Mouse (Mus musculus): ENCODE results near the gene Ly6g6c. TPM values are rescaled to one million over a fixed set of nuclear protein-coding genes. Genes with fewer than 3 reads are reported as not detected.

Gene Ly6g6c
- polyA plus RNA-seq, 1 experiment, result not detected

DNA sequence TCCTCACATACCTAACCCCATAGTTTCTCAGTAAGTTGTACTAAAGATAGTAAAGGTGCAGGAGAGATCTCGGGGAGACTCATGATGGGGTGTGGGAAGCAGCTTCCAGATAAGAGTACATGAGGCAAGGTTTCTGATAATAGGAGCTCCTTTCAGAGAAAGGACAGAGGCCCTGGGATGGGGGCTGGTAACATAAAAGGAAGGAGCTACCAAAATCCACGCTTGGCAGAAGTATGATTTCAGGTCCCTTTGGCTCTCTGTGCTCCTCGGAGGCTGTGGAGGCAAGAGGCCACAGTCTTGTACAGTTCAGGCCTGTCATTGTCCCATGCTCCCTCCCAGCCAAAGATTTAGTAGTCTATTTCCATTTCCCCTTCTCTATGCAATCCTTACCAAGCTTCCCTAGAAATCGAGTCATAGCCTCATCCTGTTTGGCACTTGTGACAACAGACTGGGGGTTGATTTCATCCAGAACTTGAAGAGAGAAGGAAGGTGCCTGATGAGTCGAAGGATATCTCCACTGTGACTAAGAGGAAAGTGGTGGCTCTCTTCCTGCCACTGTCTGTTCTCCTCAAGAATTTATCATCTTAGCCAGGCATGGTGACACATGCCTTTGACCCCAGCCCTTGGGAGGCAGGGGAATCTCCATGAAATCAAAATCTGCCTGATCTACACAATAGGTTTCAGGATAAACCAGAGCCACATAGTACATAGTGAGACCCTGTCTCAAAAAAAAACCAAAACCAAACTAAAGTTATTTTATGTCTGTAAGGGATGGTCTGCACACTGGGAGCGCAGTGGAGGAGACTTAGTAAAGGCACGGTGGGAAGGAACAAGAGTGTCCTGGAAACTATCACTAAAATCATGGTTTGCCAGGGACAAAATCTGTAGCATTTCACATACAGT lies 20.0 kb upstream of the Ly6g6c start:
- H3K4me1 ChIP-seq (ENCODE audit: control insufficient read depth), result peaks cover 84% of the 10 kb centered on the region
- TF ChIP-seq TAL1 (IDR thresholded peaks at IDR 0.05; ENCODE audit: low read length) (no peak), GATA1 (IDR thresholded peaks at IDR 0.05; ENCODE audit: low read length) (peak; percentile 32)
- H3K4me3 ChIP-seq (replicated peaks), result peak overlapping the region; percentile 81
- no peaks in the 10 kb centered on the region for H3K9me3 ChIP-seq (ENCODE audit: control insufficient read depth, low read length)
- no peaks in the 10 kb centered on the region; the same call in 1 of the 2 replicates for H3K36me3 ChIP-seq (ENCODE audit: control insufficient read depth)
- H3K27me3 ChIP-seq (ENCODE audit: control insufficient read depth), result no peaks in the 10 kb centered on the region

DNA sequence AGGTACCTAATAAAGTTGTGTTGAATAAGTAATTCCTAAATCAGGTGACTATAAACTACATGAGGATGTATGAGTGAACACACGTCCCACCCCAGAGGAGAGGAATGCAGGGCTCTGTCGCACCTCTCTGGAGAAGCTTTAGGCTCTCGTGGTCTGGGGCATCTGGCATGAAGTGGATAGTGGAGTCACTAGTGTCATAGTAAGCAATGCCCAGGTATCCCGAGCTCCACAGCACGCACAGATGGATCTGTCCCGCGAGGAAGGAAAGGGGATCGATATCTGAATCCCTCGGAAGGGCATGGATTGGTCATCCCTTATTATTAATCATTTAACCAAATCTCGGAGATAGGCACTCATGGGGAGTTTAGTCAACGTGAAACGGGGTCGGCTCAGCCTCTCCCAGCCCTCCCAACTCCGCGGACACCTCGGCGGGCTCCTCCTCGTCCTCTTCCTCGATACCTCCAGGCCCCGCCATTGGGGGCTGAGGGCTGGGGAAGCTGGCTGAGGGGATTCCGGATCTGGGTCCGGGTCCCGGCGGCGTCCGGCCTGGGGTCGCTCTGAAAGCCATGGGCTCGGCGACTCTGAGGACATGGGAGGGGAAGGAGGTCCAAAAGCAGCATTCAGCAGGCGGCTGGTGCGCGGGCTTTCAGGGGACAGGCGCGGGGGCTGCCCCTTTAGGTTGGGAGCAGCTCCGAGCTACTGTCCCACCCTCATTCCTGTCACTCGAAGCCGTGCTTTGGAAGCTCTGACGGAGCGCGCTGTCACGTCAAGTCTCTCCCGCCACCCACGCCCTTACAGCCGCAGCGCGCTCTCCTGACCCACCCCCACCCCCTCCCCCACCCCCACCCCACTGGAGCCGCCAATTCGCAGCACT lies 19.1 kb upstream of the Ly6g6c start:
- TF ChIP-seq GATA1 (IDR thresholded peaks at IDR 0.05; ENCODE audit: low read length) (no peak), TAL1 (IDR thresholded peaks at IDR 0.05; ENCODE audit: low read length) (no peak)
- Histone ChIP-seq H3K27me3 (ENCODE audit: control insufficient read depth) (no peaks in the 10 kb centered on the region), H3K9me3 (ENCODE audit: control insufficient read depth, low read length) (no peaks in the 10 kb centered on the region), H3K4me1 (ENCODE audit: control insufficient read depth) (peaks cover 92% of the 10 kb centered on the region), H3K4me3 (replicated peaks) (peak overlapping the region; percentile 81), H3K36me3 (ENCODE audit: control insufficient read depth) (no peaks in the 10 kb centered on the region; the same call in 1 of the 2 replicates)

DNA sequence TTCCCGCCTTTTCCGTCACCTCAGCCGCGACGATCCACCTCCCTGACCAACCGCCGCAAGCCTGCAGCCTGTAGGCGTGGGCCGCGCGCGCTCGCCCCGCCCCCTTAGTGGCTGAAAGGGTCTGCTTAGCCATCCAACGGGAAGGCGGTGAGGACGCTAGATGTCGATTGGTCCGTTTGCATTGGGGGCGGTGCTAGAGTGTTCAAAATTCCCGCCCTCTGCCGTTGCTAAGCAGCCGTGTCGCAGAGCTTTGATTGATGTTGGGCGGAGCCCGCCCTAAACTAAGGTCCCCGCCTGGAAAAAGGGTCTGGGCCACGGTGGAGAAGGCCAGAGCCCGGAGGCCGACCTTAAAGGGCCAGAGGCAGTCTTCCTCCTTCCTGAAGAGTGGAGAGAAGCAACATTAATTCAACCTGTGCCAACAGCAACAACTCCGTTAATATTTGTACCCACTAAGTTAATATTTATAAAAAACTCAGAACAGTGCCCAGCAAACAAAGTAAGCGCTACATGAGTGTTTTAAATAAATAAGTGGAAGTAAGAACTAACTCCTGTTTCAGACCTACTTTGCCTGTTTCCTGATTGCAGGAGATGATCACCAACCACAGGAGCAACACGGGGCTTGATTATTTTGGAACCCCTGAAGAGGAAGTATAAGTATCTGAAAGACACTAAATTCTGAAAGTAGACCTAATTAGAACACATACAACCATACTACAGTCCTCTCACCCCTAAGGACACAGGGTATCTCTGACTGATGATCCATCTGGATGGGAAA lies 18.3 kb upstream of the Ly6g6c start, which contains the start of gene Msh5:
TSS of gene Msh5 (minus strand) at position 65 of the 775 bp plus-strand sequence.
- TF ChIP-seq GATA1 (IDR thresholded peaks at IDR 0.05; ENCODE audit: low read length), result no peak
- Histone ChIP-seq H3K27me3 (ENCODE audit: control insufficient read depth) (no peaks in the 10 kb centered on the region), H3K9me3 (ENCODE audit: control insufficient read depth, low read length) (no peaks in the 10 kb centered on the region), H3K36me3 (ENCODE audit: control insufficient read depth) (no peaks in the 10 kb centered on the region; the same call in 1 of the 2 replicates), H3K4me1 (ENCODE audit: control insufficient read depth) (peaks cover 92% of the 10 kb centered on the region), H3K4me3 (replicated peaks) (peak within 1 kb of the TSS; percentile 81)

DNA sequence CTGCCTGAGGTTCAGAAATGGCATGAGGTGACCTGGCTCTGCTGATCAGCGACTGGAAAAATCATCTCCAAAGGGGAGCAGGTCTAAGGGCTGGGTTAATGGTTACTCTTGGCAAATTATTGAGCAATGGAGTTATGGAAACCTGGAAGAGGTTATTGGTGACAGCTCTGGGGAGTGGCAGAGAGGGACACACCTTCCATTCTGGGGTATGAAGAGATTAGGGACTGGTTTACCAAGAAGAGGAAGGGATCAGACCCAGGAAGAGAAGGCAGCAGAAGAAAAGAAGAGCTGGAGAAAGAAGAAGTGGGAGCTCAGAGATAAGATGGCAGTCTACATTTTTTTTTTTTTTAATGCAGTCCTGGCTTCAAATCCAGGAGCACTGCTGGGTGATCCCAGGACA lies 17.5 kb upstream of the Ly6g6c start:
- Histone ChIP-seq H3K4me1 (ENCODE audit: control insufficient read depth) (peaks cover 96% of the 10 kb centered on the region), H3K27me3 (ENCODE audit: control insufficient read depth) (no peaks in the 10 kb centered on the region), H3K36me3 (ENCODE audit: control insufficient read depth) (peaks cover 8% of the 10 kb centered on the region), H3K4me3 (replicated peaks) (peak overlapping the region; percentile 46), H3K9me3 (ENCODE audit: control insufficient read depth, low read length) (no peaks in the 10 kb centered on the region)
- no peak for TF ChIP-seq GATA1 (IDR thresholded peaks at IDR 0.05; ENCODE audit: low read length)
- TF ChIP-seq TAL1 (IDR thresholded peaks at IDR 0.05; ENCODE audit: low read length), result no peak

DNA sequence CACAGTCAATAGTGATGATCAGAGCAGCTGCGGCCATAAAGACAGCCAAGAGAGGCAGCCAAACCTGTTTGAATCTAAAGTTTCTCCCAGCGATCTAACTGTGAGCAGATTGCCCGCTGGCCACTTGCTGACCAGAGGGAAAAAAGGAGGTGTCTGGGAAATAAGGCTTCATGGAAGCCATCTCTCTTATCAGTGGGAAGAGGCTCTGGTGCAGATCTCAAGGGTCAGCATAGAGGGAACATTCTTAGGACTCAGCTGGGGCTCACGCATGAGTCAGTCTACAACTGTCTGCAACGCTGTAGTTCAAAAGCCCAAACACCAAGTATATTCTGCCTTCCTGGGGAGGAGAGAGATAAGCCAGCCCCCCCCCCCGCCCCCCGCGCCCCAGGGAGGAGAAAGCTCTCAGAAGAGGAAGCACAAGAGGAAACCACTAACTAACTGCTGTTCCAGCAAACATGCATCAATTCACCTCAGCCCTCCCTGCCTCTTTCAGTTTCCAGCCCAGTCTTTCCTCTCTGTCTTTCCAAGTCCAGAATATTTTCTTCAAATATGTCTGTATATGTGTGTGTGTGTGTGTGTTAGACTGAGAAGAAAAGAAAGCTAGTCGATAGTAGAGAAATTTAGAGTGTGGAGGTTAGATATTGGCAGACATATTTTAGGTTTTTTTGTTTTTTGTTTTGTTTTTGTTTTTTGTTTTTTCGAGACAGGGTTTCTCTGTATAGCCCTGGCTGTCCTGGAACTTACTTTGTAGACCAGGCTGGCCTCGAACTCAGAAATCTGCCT lies 16.8 kb upstream of the Ly6g6c start:
- H3K4me3 ChIP-seq (replicated peaks), result peak overlapping the region; percentile 46
- H3K27me3 ChIP-seq (ENCODE audit: control insufficient read depth), result no peaks in the 10 kb centered on the region
- peaks cover 94% of the 10 kb centered on the region for H3K4me1 ChIP-seq (ENCODE audit: control insufficient read depth)
- no peak for TF ChIP-seq GATA1 (IDR thresholded peaks at IDR 0.05; ENCODE audit: low read length)
- no peak for TF ChIP-seq TAL1 (IDR thresholded peaks at IDR 0.05; ENCODE audit: low read length)
- no peaks in the 10 kb centered on the region for H3K9me3 ChIP-seq (ENCODE audit: control insufficient read depth, low read length)
- peaks cover 13% of the 10 kb centered on the region for H3K36me3 ChIP-seq (ENCODE audit: control insufficient read depth)

DNA sequence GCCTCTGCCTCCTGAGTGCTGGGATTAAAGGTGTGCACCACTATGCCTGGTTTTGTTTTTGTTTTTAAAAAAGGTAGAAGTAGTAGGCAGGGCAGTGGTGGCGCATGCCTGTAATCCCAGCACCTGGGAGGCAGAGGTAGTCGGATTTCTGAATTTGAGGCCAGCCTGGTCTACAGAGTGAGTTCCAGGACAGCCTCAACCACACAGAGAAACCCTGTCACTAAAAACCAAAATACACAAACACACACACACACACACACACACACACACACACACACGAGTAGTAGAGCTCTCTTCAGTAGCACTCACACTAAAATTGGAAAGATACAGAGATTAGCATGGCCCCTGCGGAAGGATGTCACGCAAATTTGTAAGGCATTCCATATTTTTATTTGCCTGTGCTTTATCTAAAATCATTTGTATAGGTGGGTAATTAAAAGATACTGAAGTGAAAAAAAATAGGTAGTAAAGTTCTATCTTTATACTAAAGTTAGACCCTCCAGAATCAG lies 16.2 kb upstream of the Ly6g6c start:
- H3K27me3 ChIP-seq (ENCODE audit: control insufficient read depth), result no peaks in the 10 kb centered on the region
- no peak overlapping the region for H3K4me3 ChIP-seq (replicated peaks)
- peaks cover 18% of the 10 kb centered on the region for H3K36me3 ChIP-seq (ENCODE audit: control insufficient read depth)
- H3K9me3 ChIP-seq (ENCODE audit: control insufficient read depth, low read length), result no peaks in the 10 kb centered on the region
- TF ChIP-seq GATA1 (IDR thresholded peaks at IDR 0.05; ENCODE audit: low read length) (no peak), TAL1 (IDR thresholded peaks at IDR 0.05; ENCODE audit: low read length) (no peak)
- H3K4me1 ChIP-seq (ENCODE audit: control insufficient read depth), result peaks cover 90% of the 10 kb centered on the region

DNA sequence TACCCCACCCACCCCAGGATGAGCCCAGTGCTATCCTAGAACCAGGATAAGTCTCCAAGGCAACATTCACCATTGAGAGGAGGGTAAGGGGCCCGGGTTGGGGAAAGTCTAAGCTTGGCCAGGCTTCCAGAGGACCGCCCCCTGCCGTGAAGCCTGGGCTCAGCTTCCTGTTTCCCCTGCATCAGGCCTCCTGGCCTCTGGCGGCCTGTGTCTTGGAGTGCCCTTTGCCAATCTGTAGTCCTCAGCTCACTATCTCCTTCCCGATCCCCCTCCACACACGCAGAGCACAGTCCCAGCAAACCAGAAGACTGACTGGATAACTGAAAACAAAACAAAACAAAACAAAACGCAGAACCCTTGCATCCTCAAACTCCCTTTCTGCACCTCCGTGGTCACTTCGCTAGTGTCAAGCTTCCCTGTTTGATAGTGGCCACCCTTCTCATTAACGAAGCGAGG lies 15.6 kb upstream of the Ly6g6c start, which contains the start of gene Clic1:
TSS of gene Clic1 (plus strand) at position 406 of the 456 bp plus-strand sequence.
- peaks cover 23% of the 10 kb centered on the region for H3K36me3 ChIP-seq (ENCODE audit: control insufficient read depth)
- H3K27me3 ChIP-seq (ENCODE audit: control insufficient read depth), result no peaks in the 10 kb centered on the region
- peaks cover 84% of the 10 kb centered on the region for H3K4me1 ChIP-seq (ENCODE audit: control insufficient read depth)
- TF ChIP-seq GATA1 (IDR thresholded peaks at IDR 0.05; ENCODE audit: low read length), result no peak
- TF ChIP-seq TAL1 (IDR thresholded peaks at IDR 0.05; ENCODE audit: low read length), result no peak
- H3K4me3 ChIP-seq (replicated peaks), result peak within 1 kb of the TSS; percentile 82
- no peaks in the 10 kb centered on the region for H3K9me3 ChIP-seq (ENCODE audit: control insufficient read depth, low read length)

Data from erythroblast, embryonic 14.5 days (primary cell).